Mouse (Mus musculus): Measurements from ENCODE around the gene Dip2b.

DNA sequence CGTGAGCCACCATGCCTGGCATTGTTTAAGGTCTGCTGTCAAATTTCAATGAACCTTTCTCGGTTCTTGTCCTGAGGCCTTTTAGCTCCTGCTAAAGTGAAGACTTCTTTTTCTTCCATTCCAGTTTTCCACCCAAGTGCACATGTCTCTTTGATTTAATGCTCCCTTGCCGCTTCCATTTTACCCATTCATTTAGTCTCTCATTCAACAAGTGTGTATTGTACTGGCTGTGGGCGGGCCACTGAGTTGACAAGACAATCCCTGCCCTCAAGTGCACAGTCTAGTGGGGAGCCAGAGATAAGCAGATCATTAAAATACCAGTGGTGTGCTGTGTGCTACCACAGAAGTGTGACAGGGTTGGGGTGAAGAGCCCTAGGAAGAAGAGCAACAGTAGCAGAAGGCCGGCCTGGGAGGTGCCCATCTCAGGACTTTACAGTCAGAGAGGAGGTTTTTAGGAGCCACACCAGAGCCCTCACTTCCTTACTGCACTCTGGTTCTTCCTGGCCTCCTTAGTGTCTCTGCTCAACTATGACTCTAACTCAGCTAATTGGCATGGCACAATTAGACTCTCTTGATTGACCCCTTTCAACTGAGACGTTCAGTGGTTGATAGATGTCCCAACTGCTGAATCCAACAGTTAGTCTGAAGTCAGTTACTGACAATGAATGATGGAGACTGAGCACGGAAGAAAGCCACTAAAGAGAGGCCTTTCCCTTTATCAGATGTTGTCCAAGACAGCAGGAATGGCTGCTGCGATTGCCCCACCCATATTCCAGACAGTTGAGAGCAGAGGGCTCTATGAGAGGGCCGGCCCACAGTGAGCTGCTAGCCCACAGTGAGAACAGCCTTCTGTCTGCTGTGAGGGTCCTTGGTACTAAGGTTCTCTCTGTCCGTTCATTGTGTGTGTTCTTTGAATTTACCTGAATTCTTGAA is 75.1 kb downstream of the Dip2b start:
- TF ChIP-seq CTCF (IDR thresholded peaks at IDR 0.05) (no peak), POLR2A (IDR thresholded peaks at IDR 0.05; ENCODE audit: insufficient read depth, low read depth, low read length) (no peak)
